Mouse (Mus musculus) thymus, postnatal 4 days (tissue): ENCODE results near the gene Igsf23.
"Not testable (repeated sequence)": the region's sequence is repeated elsewhere in the genome, so short reads cannot be mapped to it uniquely, and the experiment has no call there.

Experiments used
- DNase-seq: peaks from one replicate; pipeline ENCODE4 v3.0.0; 2021

The Igsf23 gene

GRCm38 (mm10) chr7:19950589-19950988 is at the start of gene Igsf23:
Gene Igsf23 (minus strand): TSS chr7:19950756.
- DNase-seq, result no peak

DNA sequence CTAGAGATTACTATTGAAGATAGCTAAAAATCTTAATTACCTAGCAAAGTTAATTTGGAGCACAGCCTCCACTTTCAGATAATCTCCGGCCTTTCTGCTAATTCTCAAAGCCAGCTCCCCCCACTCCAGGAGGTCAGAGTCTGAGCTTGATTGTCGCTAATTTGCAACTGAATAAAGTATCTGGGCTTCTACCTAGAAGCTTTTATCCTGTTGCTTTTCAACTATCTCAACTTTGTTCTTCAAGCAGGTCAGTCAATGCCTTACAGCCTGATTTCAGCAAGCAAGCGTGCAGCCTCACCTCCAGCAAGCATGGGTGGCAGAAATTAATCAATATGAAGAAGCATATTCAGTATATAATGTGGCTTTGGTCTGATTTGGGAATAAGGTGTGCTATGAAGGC is 46.2 kb upstream of the Igsf23 start:
- not testable (repeated sequence) for DNase-seq

GRCm38 (mm10) chr7:19991165-19991564 is 40.6 kb upstream of the Igsf23 start, which contains the start of gene Nlrp9b:
Gene Nlrp9b (plus strand): TSS chr7:19991465.
- DNase-seq, result not testable (repeated sequence)

- DNase-seq, result no peak
Observed at GRCm38 (mm10) chr7:19971516-19971915, 21.0 kb upstream of the Igsf23 start.

- no peak for DNase-seq
Observed at GRCm38 (mm10) chr7:19970196-19970595, 19.6 kb upstream of the Igsf23 start.

GRCm38 (mm10) chr7:19969541-19970090 is 19.1 kb upstream of the Igsf23 start:
- DNase-seq, result peak; percentile 32

- DNase-seq, result no peak
Observed at GRCm38 (mm10) chr7:19969106-19969505, 18.6 kb upstream of the Igsf23 start.

- DNase-seq, result no peak
Observed at GRCm38 (mm10) chr7:19964985-19965579, 14.5 kb upstream of the Igsf23 start, which contains the start of gene Ceacam20. Gene Ceacam20 (plus strand): TSS chr7:19965412.

GRCm38 (mm10) chr7:19962423-19962822 is 11.9 kb upstream of the Igsf23 start:
- DNase-seq, result no peak

GRCm38 (mm10) chr7:19956341-19956781 is 5.8 kb upstream of the Igsf23 start:
- DNase-seq, result peak; percentile 96

GRCm38 (mm10) chr7:19955861-19956260 is 5.3 kb upstream of the Igsf23 start:
- DNase-seq, result peak; percentile 52

DNA sequence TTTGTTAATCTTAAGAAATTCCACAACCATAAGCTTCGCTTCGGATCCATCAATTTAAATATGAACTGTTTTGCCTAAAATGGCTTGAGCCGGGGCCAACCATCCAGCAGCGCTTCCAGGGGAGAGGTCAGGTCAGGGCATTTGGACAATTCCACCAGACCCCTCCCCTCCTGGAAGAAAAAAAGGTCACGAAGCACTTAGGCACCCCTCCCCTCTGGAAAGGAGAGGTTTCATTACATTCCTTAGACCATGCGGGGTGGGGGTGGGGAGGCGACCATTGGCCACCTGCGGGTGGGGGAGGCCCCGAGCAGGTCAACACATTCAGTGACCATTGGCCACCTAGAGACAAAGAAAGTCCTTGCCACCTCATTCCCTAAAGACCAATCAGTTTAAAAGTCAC is 2.5 kb upstream of the Igsf23 start:
- no peak for DNase-seq

DNA sequence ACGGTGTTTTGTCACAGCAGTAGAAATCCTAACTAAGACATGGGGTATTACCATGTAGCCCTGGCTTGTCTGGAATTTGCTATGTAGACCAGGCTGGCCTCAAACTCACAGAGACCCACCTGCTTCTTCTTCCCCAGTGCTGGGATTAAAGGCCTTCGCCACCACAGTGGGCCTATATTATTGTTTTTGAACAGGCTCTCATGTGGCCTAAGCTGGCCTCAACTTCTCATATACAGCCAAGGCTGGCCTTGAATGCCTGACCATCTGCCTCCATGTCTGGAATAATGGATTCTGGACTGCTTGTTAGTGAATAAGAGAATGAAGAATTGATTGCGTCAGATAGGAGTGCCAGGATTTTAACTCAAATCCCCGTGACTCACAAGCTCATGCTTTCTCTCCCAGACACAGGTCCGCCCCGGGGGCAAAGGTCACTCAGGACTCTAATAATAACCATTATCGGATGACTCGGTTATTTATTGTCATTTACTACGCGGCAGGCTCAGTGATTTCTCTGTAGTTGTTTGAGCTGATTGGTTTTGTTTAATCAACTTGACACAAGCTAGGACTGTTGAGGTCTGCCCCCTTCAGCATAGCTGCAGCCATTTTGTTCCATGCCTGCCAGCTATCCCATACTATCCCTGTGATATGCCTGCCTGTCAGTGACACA is 1.9 kb upstream of the Igsf23 start:
- no peak for DNase-seq

- peak; percentile 97 for DNase-seq
Observed at GRCm38 (mm10) chr7:19949996-19950395, 560 bp downstream of the Igsf23 start.

GRCm38 (mm10) chr7:19948956-19949355 is 1.6 kb downstream of the Igsf23 start:
- no peak for DNase-seq

- DNase-seq, result peak; percentile 70
Observed at GRCm38 (mm10) chr7:19945821-19946515, 4.6 kb downstream of the Igsf23 start.

GRCm38 (mm10) chr7:19945201-19945600 is 5.4 kb downstream of the Igsf23 start:
- peak; percentile 65 for DNase-seq

- peak; percentile 58 for DNase-seq
Observed at GRCm38 (mm10) chr7:19944709-19945108, 5.8 kb downstream of the Igsf23 start.

DNA sequence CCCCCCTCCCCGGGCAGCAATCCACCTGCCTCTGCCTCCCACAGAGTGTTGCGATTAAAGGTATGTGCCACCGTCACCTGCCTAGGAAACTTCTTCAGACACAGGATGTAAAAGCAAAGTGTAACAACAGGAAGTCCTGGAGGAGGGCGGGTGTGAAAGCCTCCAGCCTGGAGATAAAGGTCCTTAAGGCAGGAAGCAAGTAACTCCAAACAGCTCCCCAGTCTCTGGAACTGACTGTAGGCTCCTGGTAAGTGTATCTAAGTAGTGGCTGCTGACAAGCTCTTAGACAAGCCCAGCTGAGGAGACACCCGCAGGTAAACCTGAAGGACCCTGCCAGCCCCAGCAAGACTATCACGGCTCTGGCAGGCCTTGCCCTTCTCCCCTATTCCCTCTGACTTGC is 10.3 kb downstream of the Igsf23 start:
- DNase-seq, result peak; percentile 67

DNA sequence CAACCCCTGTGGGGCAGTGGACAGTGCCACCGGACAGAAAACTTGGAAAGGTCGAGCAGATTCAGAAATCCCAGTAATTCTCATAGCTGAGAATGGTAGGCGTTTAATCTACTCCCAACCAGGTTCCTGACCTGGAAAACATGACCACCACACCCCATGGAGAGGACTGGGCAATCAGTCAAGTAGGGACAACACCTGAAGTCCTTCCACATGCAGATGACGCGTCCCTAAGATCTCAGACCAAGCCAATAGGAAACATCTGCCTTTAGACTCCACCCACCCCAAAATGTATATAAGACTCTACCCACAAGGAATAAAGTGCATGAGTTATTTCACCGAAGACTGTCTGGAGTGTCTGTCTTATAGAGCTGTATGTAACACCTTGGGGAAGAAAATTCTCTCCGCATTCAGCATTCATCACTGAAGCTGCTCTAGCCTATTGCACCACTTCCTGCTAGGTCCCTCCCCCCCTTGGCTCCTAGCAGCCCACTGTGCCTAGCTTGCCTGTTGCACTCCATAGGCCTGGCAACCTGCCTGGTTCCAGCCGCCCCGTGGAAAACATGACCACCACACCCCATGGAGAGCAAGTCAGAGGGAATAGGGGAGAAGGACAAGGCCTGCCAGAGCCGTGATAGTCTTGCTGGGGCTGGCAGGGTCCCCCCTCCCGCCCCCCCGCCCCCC is 10.9 kb downstream of the Igsf23 start:
- DNase-seq, result peak; percentile 78

DNA sequence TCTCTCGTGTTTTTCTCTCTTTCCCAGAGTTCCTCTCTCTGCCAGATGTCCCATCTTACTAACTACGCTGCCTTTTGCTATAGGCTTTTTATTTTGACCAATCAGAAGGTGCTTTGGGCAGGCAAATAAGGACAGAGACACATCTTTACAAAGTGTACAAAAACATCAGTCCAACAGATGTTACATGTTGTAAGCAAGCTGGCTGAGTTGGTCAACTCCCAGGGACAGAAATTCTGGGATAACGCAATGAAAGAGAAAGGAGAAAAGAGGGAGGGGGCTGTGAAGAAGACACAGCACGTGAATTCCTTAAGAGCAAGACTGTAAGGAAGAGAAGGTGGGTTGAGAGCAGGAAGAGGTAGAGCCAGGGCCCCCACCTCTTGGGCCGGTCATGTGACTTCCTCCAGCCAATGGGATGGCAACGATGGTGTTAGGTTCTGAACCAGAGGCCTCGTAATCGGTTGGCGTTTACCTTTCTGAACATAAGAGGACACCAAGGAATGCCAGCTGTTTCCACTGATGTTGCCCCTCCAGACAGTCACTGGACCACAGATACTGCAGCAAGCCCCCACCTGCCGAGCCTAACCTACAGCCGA is 13.2 kb downstream of the Igsf23 start:
- DNase-seq, result peak; percentile 55

- DNase-seq, result no peak
Observed at GRCm38 (mm10) chr7:19935961-19936360, 14.6 kb downstream of the Igsf23 start.
